Mouse (Mus musculus) limb, embryonic 10.5 days (tissue): ENCODE results near the gene Tmem44. TPM values are rescaled to one million over a fixed set of nuclear protein-coding genes. Genes with fewer than 3 reads are reported as not detected.

Source experiments
- DNase-seq: peaks from one replicate; pipeline ENCODE4 v3.0.0-alpha.2; 2017; ENCODE audit warnings: low spot score
- H3K27ac ChIP-seq: fragments of 300-500 bp; sonication (generic); 2 replicates; pipeline ENCODE4 v1.5.1; 2016; ENCODE audit warnings: mild to moderate bottlenecking
- H3K27me3 ChIP-seq: fragments of 300-500 bp; sonication (generic); 2 replicates; pipeline ENCODE4 v1.6.1; 2016; ENCODE audit warnings: low read depth, mild to moderate bottlenecking; ENCODE audit not compliant: poor library complexity, severe bottlenecking
- H3K36me3 ChIP-seq: fragments of 300-500 bp; sonication (generic); 2 replicates; pipeline ENCODE4 v1.6.1; 2016; ENCODE audit warnings: mild to moderate bottlenecking, moderate library complexity
- H3K4me1 ChIP-seq: fragments of 300-500 bp; sonication (generic); 2 replicates; pipeline ENCODE4 v1.6.1; 2016
- H3K4me3 ChIP-seq: fragments of 300-500 bp; sonication (generic); 2 replicates; pipeline ENCODE4 v1.5.1; 2016; ENCODE audit warnings: mild to moderate bottlenecking, moderate library complexity
- H3K9me3 ChIP-seq: fragments of 300-500 bp; sonication (generic); replicated peaks from 2 replicates; pipeline ENCODE4 v1.6.1; 2016; ENCODE audit warnings: mild to moderate bottlenecking
- WGBS: fragments of 180-500 bp; shearing (Covaris S2); methylation state at CpG from one replicate; pipeline ENCODE4 v1.1.7; 2016; 5-methylcytosine and 5-hydroxymethylcytosine counted together
- polyA plus RNA-seq: library from polyadenylated mRNA; unstranded; fragments of >200 nt; fragmentation: Nextera tagmentation; extraction: Ambion mirVana; gene quantifications from 2 replicates; pipeline ENCODE4 v1.2.1, GENCODE M21; 2016

Gene Tmem44
- polyA plus RNA-seq, 1 experiment from 2014 or later: 21.6 TPM

DNA sequence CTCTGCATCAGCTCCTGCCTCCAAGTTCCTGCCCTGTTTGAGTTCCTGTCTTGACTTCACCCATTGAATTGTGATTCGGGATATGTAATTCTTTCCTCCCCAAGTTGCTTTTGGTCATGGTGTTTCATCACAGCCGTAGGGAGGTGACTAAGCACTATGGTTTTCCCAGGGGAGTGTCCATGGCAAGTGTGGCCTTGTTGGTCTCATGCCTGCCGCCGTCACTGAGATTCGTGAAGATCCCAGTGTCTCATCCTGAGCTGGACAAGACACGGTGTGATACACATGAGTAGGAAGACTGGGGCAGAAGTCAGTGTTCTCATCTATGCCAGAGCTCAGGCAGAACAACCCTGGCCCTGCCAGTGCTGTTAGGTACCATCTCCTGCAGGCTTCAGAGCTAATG lies 26.2 kb downstream of the Tmem44 start:
- peaks cover 34% of the 10 kb centered on the region for H3K36me3 ChIP-seq
- 92% methylated on average over 6 of the region's 6 CpGs for WGBS

DNA sequence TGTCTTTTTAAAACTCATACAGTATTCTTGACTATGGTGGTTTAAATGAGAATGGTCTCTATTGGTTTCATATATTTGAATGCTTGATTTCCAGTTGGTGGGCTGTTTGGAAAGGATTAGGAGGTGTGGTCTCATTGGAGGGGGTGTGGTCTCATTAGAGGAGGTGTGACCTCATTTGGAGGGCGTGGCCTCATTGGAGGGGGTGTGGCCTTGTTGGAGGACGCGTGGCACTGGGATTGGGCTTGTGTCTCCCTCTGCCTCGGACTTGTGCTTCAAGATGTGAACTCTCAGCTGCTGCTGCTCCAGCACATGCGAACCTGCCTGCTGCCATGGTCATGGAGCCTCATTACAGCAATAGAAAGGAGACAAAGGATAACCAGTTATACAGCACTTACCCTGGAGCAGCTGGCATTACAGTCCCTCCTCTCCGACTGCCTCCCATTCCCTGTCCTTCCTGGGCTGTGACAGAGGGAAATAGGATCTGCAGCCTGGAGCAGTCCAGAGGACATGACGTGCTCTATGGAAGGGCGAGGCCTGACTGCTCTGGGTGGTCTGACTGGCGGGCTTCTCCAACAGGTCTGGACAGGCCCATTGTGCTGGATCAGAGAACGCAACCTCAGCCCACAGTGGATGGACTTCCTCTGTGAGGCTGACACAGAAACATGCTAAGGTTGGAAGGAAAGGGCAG lies 28.2 kb downstream of the Tmem44 start:
- no peaks in the 10 kb centered on the region; the same call in 1 of the 2 replicates for H3K9me3 ChIP-seq
- DNase-seq: no peak
- 66% methylated on average over 10 of the region's 10 CpGs for whole genome bisulfite sequencing
- H3K36me3 ChIP-seq: peaks cover 26% of the 10 kb centered on the region
- peaks cover 17% of the 10 kb centered on the region for H3K27me3 ChIP-seq
- 0 out of 2 replicates have a peak, but pooled peaks cover 3% of the 10 kb centered on the region for H3K4me1 ChIP-seq
- no peak overlapping the region for H3K4me3 ChIP-seq
- H3K27ac ChIP-seq: no peak overlapping the region

More for the DNA sequence above, 26.2 kb downstream of the Tmem44 start:
- DNase-seq: no peak
- Histone ChIP-seq H3K9me3 (no peaks in the 10 kb centered on the region; the same call in 1 of the 2 replicates), H3K27ac (no peak overlapping the region), H3K27me3 (peaks cover 17% of the 10 kb centered on the region), H3K4me1 (0 out of 2 replicates have a peak, but pooled peaks cover 3% of the 10 kb centered on the region), H3K4me3 (no peak overlapping the region)

DNA sequence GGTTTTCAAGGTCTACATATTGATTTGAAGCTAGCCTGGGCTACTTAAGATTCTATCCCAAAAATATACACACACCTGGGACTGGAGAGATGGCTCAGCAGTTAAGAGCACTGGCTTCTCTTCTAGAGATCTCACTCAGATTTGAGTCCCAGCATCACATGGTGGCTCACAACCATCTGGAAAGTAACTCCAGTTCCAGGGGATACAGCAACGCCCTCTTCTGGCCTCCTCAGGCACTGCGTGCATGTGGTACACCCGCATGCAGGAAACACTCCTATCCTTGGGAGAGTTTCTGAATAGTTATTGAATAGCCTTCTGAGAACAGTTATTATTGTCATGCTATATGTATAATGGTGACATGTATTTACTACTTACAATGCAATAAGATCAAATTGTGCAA lies 29.5 kb downstream of the Tmem44 start:
- Histone ChIP-seq H3K27ac (no peak overlapping the region), H3K9me3 (no peaks in the 10 kb centered on the region; the same call in 1 of the 2 replicates)
- no peak for DNase-seq

DNA sequence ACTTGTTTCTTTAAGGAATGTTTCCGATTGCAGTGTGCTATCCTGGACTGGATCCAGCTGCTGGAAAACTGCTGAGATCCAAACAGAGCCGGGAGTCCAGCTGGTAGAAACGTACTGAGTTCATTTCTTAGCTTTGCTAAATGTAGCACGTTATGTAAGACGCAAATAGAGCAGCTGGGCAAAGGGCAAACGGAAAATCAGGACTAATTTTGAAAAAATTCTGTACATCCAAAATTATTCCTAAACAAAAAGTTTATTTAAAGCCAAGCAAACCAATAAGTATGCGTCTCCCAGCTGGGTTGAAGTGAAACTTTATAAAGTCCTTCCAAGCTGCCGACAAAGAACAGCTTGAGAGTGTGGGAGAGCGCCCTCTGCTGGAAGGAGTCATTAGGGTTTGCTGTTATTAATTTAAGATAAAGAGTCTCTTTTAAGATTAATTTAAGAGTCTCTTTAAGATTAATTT lies 30.2 kb downstream of the Tmem44 start:
- peak; percentile 81 for DNase-seq
- H3K9me3 ChIP-seq: no peaks in the 10 kb centered on the region; the same call in 1 of the 2 replicates
- 0 out of 2 replicates have a peak, but pooled peaks cover 3% of the 10 kb centered on the region for H3K4me1 ChIP-seq
- peaks cover 13% of the 10 kb centered on the region for H3K27me3 ChIP-seq
- no peak overlapping the region for H3K27ac ChIP-seq
- no peak overlapping the region for H3K4me3 ChIP-seq
- H3K36me3 ChIP-seq: peaks cover 26% of the 10 kb centered on the region
- 40% methylated on average over 9 of the region's 9 CpGs for WGBS

More for the DNA sequence above, 29.5 kb downstream of the Tmem44 start:
- H3K27me3 ChIP-seq: peaks cover 17% of the 10 kb centered on the region
- H3K36me3 ChIP-seq: peaks cover 26% of the 10 kb centered on the region
- H3K4me3 ChIP-seq: no peak overlapping the region
- 0 out of 2 replicates have a peak, but pooled peaks cover 3% of the 10 kb centered on the region for H3K4me1 ChIP-seq
- WGBS: 59% methylated on average over 3 of the region's 3 CpGs

DNA sequence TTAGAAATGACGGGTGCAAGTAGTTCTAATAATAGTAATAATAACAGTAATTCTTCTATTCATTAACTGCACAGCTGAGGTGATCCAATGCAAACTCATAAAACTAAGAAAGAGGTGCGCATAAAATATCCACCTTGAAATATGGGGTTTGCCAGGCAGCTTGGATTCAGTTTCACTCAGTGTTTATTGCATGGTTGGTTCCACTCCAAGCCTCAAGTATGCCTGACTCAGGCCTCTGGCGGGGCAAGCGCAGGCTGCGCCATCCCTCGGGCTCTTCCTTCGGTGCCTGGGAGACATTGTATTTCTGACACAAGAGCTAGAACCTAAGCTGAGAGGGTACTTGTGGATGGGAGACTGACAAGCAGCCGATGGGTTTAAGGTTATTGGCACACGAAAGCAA lies 32.0 kb downstream of the Tmem44 start:
- 86% methylated on average over 9 of the region's 9 CpGs for WGBS
- Histone ChIP-seq H3K27ac (no peak overlapping the region), H3K9me3 (no peaks in the 10 kb centered on the region)

DNA sequence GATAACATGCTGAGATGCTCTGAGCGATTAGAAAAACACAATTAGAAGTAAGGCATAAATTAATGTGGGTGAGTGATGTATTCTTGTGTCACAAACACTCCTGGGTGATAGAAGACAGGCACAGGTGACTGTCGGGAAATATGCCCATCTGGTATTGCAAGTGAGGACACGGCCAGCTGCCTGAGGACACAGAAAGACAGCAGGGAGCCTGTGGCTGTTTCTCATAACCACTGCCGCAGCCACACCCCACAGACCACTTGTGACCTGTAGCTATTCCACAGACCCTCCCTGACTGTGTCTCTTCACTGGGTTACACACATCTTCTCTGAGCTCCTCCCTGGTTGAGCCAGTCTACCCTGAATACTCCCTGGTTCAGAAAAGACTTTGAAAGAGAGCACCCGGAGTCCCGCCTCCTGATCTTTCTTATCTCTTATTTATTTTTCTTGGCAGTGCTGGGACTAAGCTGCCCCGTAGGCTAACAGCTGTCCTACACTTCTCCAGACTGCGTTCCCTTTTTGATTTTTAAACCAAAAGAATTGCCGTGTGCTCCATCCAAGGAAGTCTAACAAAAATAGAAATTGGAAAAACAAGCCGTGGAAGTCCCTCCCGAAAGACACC lies 32.9 kb downstream of the Tmem44 start:
- WGBS: 60% methylated on average over 11 of the region's 11 CpGs
- DNase-seq: no peak

More for the DNA sequence above, 32.0 kb downstream of the Tmem44 start:
- 0 out of 2 replicates have a peak, but pooled peaks cover 3% of the 10 kb centered on the region for H3K4me1 ChIP-seq
- no peak for DNase-seq
- no peaks in the 10 kb centered on the region; the same call in 1 of the 2 replicates for H3K27me3 ChIP-seq
- H3K4me3 ChIP-seq: no peak overlapping the region
- peaks cover 26% of the 10 kb centered on the region for H3K36me3 ChIP-seq

DNA sequence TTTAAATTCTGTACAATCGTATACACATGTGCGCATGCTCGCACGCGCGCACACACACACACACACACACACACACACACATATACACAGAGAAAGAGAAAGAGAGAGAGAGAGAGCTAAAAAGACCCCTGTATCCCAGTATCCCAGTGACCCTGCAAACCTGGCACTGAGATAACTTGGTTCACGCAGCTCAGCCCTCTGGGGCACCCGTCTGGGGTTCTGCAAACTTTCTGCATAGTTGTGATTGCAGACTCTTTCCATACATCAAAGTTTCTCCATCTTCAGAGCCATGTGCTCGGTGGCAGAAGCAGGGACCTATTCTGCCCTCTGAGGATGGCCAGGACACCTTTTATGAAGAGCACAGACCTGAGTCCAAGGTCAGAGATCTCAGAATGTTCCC lies 33.6 kb downstream of the Tmem44 start:
- WGBS: 86% methylated on average over 9 of the region's 9 CpGs
- no peak for DNase-seq
- peaks cover 9% of the 10 kb centered on the region for H3K4me1 ChIP-seq
- H3K27me3 ChIP-seq: no peaks in the 10 kb centered on the region
- no peak overlapping the region for H3K4me3 ChIP-seq
- no peaks in the 10 kb centered on the region for H3K9me3 ChIP-seq
- H3K27ac ChIP-seq: no peak overlapping the region
- H3K36me3 ChIP-seq: peaks cover 15% of the 10 kb centered on the region

More for the DNA sequence above, 32.9 kb downstream of the Tmem44 start:
- no peaks in the 10 kb centered on the region for H3K9me3 ChIP-seq
- H3K4me3 ChIP-seq: no peak overlapping the region
- peaks cover 23% of the 10 kb centered on the region for H3K36me3 ChIP-seq
- peaks cover 2% of the 10 kb centered on the region for H3K4me1 ChIP-seq
- no peak overlapping the region for H3K27ac ChIP-seq
- no peaks in the 10 kb centered on the region; the same call in 1 of the 2 replicates for H3K27me3 ChIP-seq

DNA sequence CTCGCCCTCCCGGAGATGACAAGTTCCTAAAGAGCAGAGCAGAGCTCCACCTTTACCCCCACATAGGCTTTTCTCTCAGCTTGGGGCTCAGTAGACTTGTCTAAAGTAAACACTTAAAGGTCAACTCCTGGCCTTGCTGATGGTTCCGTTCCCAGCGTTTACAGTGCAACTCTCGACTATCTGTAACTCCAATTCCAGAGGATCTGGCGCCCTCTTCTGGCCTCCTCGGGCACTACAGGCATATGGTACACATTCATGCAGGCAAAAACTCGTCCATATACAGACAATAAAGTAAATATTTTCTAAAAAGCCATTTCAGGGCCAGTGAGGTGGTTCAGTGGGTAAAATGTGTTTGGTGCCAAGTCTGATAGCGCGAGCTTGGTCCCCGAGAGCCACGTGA lies 35.2 kb downstream of the Tmem44 start:
- Histone ChIP-seq H3K4me3 (no peak overlapping the region), H3K36me3 (peaks cover 15% of the 10 kb centered on the region), H3K27ac (no peak overlapping the region), H3K9me3 (no peaks in the 10 kb centered on the region), H3K27me3 (no peaks in the 10 kb centered on the region), H3K4me1 (peaks cover 18% of the 10 kb centered on the region)
- no peak for DNase-seq
- WGBS: 69% methylated on average over 12 of the region's 12 CpGs

DNA sequence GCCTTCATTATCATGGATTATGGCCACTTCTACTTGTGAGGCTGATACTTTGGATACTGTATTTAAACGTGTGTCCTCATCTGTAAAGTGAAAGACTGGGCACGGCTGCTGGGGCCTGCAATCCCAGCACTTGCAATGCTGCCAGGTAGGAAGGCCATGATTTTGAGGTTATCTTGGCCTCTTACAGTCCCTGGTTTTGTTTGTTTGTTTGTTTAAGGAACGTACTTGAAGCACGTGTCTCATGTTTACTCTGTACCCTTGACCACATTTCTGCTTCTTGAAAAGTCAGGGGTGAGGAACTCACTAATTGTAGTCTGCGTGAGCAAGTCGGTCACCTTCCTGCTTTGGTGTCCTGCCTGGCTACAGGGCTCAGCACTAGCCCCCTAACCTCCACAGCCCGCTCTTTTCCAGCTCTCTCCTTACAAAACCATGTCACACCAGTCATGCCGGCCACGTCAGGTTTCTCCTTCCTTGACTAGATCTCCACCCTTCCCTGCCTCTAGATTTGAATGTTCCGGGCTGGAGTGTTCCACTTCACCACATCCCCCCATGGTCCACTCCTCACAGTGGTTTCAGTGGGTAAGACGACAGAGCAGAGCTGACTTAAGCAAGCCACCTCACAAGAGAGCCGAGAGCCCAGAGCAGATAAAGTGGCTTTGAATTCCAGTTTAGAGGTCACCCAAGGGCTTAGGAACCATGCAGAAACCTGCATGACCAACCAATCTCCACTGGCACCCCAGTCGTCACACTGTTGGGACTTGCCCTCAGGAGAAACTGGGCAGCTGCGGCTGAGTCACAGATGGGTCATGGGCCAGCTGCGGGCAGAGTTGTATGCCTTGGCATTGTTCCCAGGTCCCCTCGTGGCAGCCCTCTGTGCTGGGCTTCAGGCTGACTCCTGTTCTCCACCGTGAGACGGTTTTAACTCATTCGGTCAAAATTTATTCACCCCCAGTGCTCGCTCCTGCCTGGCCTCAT lies 37.3 kb downstream of the Tmem44 start:
- Histone ChIP-seq H3K27me3 (no peaks in the 10 kb centered on the region), H3K27ac (no peak overlapping the region), H3K4me1 (peaks cover 24% of the 10 kb centered on the region), H3K4me3 (no peak overlapping the region), H3K36me3 (peaks cover 15% of the 10 kb centered on the region), H3K9me3 (no peaks in the 10 kb centered on the region)
- DNase-seq: no peak
- 84% methylated on average over 20 of the region's 20 CpGs for WGBS

DNA sequence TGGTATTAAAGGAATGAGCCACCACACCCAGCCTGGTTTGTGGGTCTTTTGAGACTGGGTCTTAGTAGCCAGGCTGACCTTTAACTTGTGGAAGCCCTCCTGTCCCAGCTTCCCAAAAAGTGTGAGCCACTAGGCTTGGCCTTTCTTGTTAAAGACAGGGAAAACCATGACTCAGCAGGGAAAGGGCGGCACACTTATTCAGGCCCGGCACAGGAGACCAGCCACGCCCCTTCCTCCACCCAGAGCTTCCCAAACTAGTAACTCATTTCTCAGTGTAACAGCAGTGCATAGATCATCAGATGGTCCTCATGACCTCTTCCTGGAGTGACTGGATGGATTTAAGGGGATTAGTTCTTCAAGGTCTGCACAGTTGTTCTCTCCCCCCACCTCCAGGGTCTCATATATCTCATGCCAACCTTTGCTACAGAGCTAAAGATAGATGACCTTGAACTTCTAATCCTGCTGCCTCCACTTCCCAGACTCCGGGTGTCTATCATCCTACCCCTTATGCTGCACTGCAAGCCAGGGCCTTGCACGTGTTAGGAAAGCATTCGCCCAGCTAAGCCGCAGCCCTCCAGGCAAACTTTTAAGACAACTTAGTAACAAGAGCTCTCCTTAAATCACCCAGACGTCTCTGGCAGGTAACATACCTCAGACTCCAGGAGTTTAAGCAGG lies 38.1 kb downstream of the Tmem44 start:
- H3K27me3 ChIP-seq: no peaks in the 10 kb centered on the region
- no peak for DNase-seq
- no peak overlapping the region for H3K4me3 ChIP-seq

DNA sequence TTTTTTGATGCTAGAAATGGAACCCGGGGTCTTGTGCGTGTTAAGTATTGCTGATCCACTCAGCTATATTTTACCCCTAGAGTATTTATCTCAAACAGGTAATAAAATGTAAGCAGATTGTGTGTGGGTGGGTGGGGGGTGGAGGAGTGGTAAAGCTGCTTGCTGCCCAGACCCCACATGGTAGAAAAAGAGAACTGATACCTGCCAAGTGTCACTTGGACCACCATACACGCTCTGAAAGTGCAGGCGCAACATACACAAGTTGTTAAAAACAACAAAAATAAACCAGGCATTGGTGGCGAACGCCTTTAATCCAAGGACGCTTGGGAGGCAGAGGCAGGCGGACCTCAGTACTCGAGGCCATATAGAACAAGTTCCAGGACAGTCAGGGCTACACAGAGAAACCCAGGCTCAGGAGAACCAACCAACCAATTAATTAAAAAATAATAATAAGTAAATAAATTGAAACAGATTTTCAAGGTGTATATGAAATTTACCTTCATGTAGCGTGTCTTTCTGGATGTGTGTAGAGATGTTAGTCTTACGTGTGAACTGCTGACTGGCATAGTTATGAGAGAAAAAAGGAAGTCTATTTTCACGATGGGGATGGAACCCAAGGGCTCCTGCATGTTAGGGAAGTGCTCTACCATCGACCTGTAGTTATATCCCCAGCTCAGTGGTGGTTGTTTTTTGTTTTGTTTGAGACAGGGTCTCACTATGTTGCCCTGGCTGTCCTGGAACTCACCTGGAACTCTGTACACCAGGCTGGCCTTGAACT lies 38.9 kb downstream of the Tmem44 start:
- no peaks in the 10 kb centered on the region for H3K9me3 ChIP-seq
- peaks cover 15% of the 10 kb centered on the region for H3K36me3 ChIP-seq
- H3K4me1 ChIP-seq: peaks cover 24% of the 10 kb centered on the region
- H3K27ac ChIP-seq: peak overlapping the region; percentile 96
- no peak for DNase-seq
- peak overlapping the region; percentile 77 for H3K4me3 ChIP-seq
- H3K27me3 ChIP-seq: no peaks in the 10 kb centered on the region
- WGBS: 83% methylated on average over 13 of the region's 13 CpGs

More for the DNA sequence above, 38.1 kb downstream of the Tmem44 start:
- WGBS: 50% methylated on average over 8 of the region's 8 CpGs
- Histone ChIP-seq H3K4me1 (peaks cover 24% of the 10 kb centered on the region), H3K36me3 (peaks cover 15% of the 10 kb centered on the region), H3K9me3 (no peaks in the 10 kb centered on the region), H3K27ac (no peak overlapping the region)
